Mouse (Mus musculus) cortical plate, adult 2 months (tissue): ENCODE measurements around the gene Nbea.

Experiments used
- CTCF ChIP-seq: fragments of 200-500 bp; IDR thresholded peaks from 2 replicates; pipeline ENCODE4 v1.5.1; 2011; ENCODE audit warnings: mild to moderate bottlenecking, control low read depth, low read length; ENCODE audit not compliant: insufficient read depth; ENCODE audit errors: extremely low read depth
- POLR2A ChIP-seq: fragments of 200-500 bp; IDR thresholded peaks from 2 replicates; pipeline ENCODE4 v1.6.1; 2011; ENCODE audit warnings: mild to moderate bottlenecking, low read length, control low read depth; ENCODE audit not compliant: insufficient read depth; ENCODE audit errors: extremely low read depth

DNA sequence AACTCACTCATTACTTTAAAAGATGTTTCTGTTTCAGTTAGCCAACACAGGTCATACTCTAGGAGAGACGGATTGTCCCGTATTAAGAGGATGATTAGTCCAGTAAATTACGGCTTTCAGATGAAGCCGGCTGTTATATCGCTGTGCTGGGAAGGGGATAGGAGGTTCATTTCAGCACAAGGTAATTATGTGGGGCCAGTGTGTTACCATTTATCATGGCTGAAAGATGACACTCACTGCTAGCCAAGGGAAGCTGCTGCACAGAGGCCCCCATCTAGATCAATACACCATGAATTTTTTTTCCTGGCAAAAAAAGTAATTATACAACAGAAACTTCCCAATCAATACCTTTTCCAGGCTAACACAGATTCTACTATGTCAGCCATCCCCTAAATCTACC is 353.3 kb downstream of the Nbea start:
- TF ChIP-seq POLR2A (no peak), CTCF (no peak)
